Mouse (Mus musculus): ENCODE measurements around the gene Ttc24.

Ttc24 gene

GRCm38 (mm10) chr3:88077441-88077840 is 663 bp downstream of the Ttc24 start:
- no peak for DNase-seq (ENCODE audit: low spot score)

GRCm38 (mm10) chr3:88074766-88075165 is 3.3 kb downstream of the Ttc24 start:
- no peak for DNase-seq (ENCODE audit: low spot score)

GRCm38 (mm10) chr3:88074351-88074750 is 3.8 kb downstream of the Ttc24 start:
- DNase-seq (ENCODE audit: low spot score), result no peak

- DNase-seq (ENCODE audit: low spot score), result no peak
Observed at GRCm38 (mm10) chr3:88073631-88074030, 4.5 kb downstream of the Ttc24 start.

GRCm38 (mm10) chr3:88071783-88072182 is 6.3 kb downstream of the Ttc24 start:
- DNase-seq (ENCODE audit: low spot score), result peak; percentile 94

GRCm38 (mm10) chr3:88068386-88068785 is 9.7 kb downstream of the Ttc24 start:
- no peak for DNase-seq (ENCODE audit: low spot score)

- peak; percentile 94 for DNase-seq (ENCODE audit: low spot score)
Observed at GRCm38 (mm10) chr3:88057902-88058696, 20.0 kb downstream of the Ttc24 start, which contains the start of gene Naxe. Gene Naxe (minus strand): TSS chr3:88058495.

- no peak for DNase-seq (ENCODE audit: low spot score)
Observed at GRCm38 (mm10) chr3:88057030-88057429, 21.1 kb downstream of the Ttc24 start.

- no peak for DNase-seq (ENCODE audit: low spot score)
Observed at GRCm38 (mm10) chr3:88049532-88049931, 28.6 kb downstream of the Ttc24 start.

- DNase-seq (ENCODE audit: low spot score), result peak; percentile 97
Observed at GRCm38 (mm10) chr3:88042661-88043421, 35.3 kb downstream of the Ttc24 start, which contains the start of gene Gpatch4. Gene Gpatch4 (plus strand): TSS chr3:88043108.

- no peak for DNase-seq (ENCODE audit: low spot score)
Observed at GRCm38 (mm10) chr3:88035561-88036293, 42.4 kb downstream of the Ttc24 start.

- no peak for DNase-seq (ENCODE audit: low spot score)
Observed at GRCm38 (mm10) chr3:88033506-88033905, 44.6 kb downstream of the Ttc24 start.

- DNase-seq (ENCODE audit: low spot score), result no peak
Observed at GRCm38 (mm10) chr3:88030608-88031395, 47.3 kb downstream of the Ttc24 start.

GRCm38 (mm10) chr3:88027434-88028186 is 50.5 kb downstream of the Ttc24 start, which contains the start of gene Hapln2:
Gene Hapln2 (minus strand): TSS chr3:88027583.
- no peak for DNase-seq (ENCODE audit: low spot score)

GRCm38 (mm10) chr3:88026823-88027222 is 51.3 kb downstream of the Ttc24 start:
- DNase-seq (ENCODE audit: low spot score), result no peak

- DNase-seq (ENCODE audit: low spot score), result peak; percentile 43
Observed at GRCm38 (mm10) chr3:88023192-88024074, 54.7 kb downstream of the Ttc24 start.

GRCm38 (mm10) chr3:88022322-88023191 is 55.5 kb downstream of the Ttc24 start:
- peak; percentile 96 for DNase-seq (ENCODE audit: low spot score)
